Mouse (Mus musculus): ENCODE results near the gene Cep131.

GRCm38 (mm10) chr11:120098588-120099511 is 12.2 kb upstream of the Cep131 start, which contains the start of the genes Tepsin and Ndufaf8:
- peak; percentile 61 for TF ChIP-seq POLR2A (IDR thresholded peaks at IDR 0.05; ENCODE audit: extremely low read depth, insufficient read depth, low read length)
- TF ChIP-seq CTCF (IDR thresholded peaks at IDR 0.05; ENCODE audit: low read depth, low read length) = no peak

Data from liver, adult 2 months (tissue).